Mouse (Mus musculus): ENCODE measurements around the gene Psmb5.

DNA sequence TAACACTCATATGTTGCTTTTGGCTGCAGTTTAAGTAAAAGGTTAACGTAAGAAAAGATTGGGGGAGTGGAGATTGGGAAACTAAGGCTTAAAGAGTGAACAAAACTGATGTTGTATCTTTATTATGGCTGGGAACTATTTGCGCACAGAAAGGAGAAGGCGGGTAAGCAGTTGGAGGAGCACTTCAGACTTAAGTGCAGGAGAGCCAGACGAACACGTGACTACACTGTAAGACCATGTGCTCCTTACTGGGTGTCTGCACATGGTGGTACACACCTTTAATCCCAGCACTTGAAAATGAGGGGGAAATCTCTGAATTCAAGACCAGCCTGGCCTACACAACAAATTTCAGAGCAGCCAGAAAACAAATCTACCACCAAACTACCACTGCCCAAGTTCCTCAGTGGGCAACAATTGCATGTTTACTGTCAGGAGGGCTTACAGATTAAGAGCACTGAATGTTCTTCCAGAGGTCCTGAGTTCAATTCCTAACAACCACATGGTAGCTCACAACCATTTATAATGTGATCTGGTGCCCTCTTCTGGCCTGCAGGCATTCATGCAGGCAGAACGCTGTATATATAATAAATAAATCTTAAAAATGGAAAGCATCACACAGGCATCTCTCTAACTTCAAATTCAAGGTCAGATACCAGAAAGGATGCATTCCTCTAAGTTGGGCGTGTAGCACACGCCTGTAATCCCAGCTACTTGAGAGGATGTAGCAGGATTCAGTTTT, 29.2 kb upstream of the Psmb5 start:
- no peak for TF ChIP-seq POLR2A (IDR thresholded peaks at IDR 0.05; ENCODE audit: control insufficient read depth, low read depth, low read length)
- TF ChIP-seq CTCF (IDR thresholded peaks at IDR 0.05; ENCODE audit: control insufficient read depth, insufficient read depth, insufficient replicate concordance, low read depth, low read length): no peak

All from testis, adult 2 months (tissue).